Mouse (Mus musculus): ENCODE data around the gene Foxp1.

Gene Foxp1

GRCm38 (mm10) chr6:99265945-99266656 lies 256.4 kb downstream of the Foxp1 start:
- CTCF ChIA-PET = interaction anchor here (0.6 to 1.0 kb wide), 2 partner anchors 18 to 66 kb away, joined by 3 read pairs; no protein-coding TSS in a partner anchor

GRCm38 (mm10) chr6:99265173-99265572 lies 257.3 kb downstream of the Foxp1 start:
- CTCF ChIA-PET = interaction anchor here (0.7 to 1.0 kb wide), 3 partner anchors 19 to 267 kb away, joined by 3 to 9 read pairs (median 3); no protein-coding TSS in a partner anchor

DNA sequence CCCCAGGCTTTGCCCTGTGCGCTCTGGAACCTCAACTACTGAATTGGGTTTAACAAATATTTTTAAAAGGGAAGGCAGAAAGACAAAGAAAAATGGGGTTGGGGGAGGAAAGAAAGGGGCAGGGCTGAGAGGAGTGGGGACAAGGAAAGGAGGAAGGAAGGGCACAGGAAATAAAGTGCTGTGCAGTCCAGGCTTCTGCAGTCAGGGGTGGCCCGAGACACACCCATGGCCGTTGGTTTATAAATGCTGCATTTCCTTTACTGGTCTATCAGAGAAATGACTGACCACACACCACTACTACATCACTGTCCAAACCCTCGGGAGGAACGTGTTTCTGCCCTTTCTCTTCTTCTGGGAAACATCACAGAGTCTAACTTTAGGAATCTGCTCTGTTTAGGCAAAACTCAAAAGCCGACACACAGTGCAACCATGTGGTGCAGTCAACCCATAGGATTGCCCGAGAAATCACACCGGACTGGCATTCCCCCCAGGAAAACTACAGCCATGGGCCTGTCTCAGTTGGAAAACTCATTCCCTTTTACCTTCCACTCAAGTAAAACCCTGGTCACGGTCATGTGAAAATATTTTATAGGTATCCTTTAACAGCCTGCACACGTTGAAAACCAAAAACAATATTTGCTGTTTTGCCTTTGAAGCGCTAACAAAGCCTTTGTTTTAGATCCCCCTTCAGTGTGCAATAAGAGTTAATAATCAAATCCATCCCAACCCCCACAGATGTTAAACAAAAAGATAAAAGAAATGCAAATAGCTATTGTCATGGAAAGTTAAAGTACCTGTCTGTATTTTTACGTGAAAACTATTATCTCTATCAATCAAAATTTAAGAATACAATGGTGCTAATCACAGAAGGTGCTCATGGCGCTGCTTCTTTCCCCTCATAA lies 258.1 kb downstream of the Foxp1 start:
- CTCF ChIA-PET = interaction anchor here (0.6 to 1.0 kb wide), 3 partner anchors 20 to 266 kb away, joined by 3 to 9 read pairs (median 4); no protein-coding TSS in a partner anchor

DNA sequence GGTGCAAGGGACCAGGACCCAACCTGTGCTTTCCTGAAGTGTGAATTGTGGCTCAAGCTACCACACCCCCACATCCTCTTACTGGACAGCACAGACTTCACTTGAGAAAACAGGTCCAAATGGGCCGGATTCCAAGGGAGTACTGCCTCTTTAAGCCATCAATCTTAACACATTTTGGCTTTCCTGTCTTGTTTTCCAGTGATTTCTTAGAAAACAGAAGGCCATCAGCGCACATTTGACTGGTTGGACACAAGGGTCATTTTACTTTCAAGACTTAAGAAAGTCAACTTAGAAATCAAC lies 258.7 kb downstream of the Foxp1 start:
- CTCF ChIA-PET = no interaction called here

- CTCF ChIA-PET = interaction anchor here (0.7 kb wide), 1 partner anchor 75 kb away, joined by 5 read pairs; no protein-coding TSS in a partner anchor
These were observed 259.2 kb downstream of the Foxp1 start for GRCm38 (mm10) chr6:99263061-99263885.

DNA sequence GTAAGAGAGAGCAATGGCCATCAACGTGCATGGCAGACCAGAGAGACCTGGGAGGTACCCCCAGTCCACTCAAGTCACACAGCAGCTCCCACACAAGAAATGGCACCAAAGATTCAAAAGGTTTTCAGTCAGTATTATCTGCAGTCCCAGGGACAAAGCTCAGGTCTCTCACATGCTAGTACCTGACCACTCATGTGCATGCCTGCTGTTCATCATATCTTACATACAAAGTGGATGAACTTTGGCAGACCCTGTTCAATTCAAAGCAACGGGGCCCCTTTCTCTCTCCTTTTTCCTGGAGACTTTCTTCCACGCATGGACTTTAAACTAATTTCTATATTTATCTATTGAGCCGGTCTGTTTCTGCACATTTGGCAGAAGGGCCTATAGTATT lies 260.8 kb downstream of the Foxp1 start:
- CTCF ChIA-PET = interaction anchor here (0.7 kb wide), 1 partner anchor 175 kb away, joined by 4 read pairs; no protein-coding TSS in a partner anchor

DNA sequence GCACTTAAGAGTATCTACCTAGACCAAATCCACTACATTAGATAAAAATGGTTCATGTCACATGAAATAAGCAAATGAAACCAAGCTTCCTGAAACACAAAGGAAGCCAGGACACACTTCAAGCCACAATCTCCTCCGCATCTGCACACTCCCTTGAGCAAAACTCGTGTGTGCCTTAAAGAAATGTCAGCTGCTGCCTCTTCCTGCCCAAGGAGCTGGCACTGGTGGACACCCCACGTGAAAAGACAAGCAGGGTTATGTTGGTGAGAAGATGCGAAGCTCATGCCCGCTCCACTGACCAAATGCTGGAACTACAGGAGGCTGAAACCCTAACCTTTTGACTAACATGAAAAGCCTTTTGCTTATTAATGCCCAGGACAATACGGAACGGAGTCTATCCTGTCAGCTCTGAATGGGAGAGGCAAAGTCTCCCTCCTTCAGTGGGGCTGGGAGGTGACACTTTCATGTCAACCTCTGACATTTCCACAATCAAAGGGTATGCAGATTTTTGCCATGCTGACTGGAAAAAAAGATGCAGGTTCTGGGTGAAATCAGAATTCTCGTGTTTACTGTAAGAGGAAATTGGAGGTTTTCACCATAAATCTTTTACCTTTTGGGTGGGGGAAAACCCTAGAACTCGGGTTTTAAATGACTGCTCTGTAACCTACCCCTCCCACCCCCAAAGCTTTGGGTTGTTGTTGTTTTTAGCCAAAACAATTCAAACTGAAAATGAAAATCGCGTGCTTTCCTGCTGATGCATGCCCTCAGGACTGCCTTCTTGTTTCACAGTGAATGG lies 261.4 kb downstream of the Foxp1 start:
- CTCF ChIA-PET = interaction anchor here (0.6 to 0.7 kb wide), 3 partner anchors 38 to 180 kb away, joined by 3 to 12 read pairs (median 4); no protein-coding TSS in a partner anchor

GRCm38 (mm10) chr6:99258346-99258745 lies 264.2 kb downstream of the Foxp1 start:
- CTCF ChIA-PET = no interaction called here

- CTCF ChIA-PET = no interaction called here
These were observed 264.8 kb downstream of the Foxp1 start for GRCm38 (mm10) chr6:99257676-99258075.

GRCm38 (mm10) chr6:99253331-99253730 lies 269.2 kb downstream of the Foxp1 start:
- CTCF ChIA-PET = no interaction called here

DNA sequence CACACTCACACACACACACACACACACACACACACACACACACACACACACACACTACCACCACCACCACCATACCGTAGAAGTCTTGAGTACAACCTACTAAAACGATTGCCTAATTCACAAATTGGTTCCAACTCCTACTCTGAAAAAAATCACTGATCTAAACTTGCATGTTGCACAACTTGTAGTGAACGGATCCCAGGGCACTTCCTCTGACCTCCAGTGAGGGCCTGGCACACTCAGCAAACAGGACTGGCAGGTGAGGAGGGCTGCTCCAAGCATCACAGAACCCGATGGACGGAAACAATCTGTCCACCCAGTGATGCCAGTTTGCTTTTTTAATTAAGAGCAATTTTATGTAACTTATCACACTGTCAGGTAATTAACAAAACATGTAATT lies 269.7 kb downstream of the Foxp1 start:
- CTCF ChIA-PET = no interaction called here

GRCm38 (mm10) chr6:99251924-99252323 lies 270.6 kb downstream of the Foxp1 start:
- CTCF ChIA-PET = no interaction called here

- CTCF ChIA-PET = interaction anchor here (0.7 kb wide), 2 partner anchors 48 to 160 kb away, joined by 3 to 8 read pairs; no protein-coding TSS in a partner anchor
These were observed 271.3 kb downstream of the Foxp1 start for GRCm38 (mm10) chr6:99251222-99251621.

- CTCF ChIA-PET = interaction anchor here (0.6 kb wide), 1 partner anchor 9 kb away, joined by 3 read pairs; no protein-coding TSS in a partner anchor
These were observed 273.0 kb downstream of the Foxp1 start for GRCm38 (mm10) chr6:99249496-99250030.

GRCm38 (mm10) chr6:99248396-99248795 lies 274.1 kb downstream of the Foxp1 start:
- CTCF ChIA-PET = no interaction called here

- CTCF ChIA-PET = interaction anchor here (0.6 to 1.3 kb wide), 3 partner anchors 12 to 160 kb away, joined by 3 to 4 read pairs (median 3); no protein-coding TSS in a partner anchor
These were observed 280.7 kb downstream of the Foxp1 start for GRCm38 (mm10) chr6:99241625-99242395.

DNA sequence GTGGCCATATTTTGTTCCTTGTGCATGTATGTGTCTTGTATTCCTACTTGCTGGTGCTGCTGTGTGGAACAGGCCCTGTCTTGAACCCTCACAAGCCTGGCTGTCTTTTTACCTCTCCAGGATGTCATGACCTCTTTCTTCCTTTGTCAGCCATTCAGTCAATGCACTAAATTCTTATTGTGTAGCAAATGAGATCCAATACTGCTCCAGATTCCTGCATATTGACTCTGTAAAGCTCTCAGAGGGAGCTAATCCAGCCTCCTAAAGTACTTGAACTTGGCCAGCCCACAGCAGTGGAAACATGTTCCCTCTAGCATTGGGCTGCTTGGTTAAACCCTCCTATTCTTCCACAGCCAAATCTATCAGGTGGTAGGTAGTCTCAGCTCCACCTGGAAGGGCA lies 281.8 kb downstream of the Foxp1 start:
- CTCF ChIA-PET = no interaction called here

- CTCF ChIA-PET = no interaction called here
These were observed 286.9 kb downstream of the Foxp1 start for GRCm38 (mm10) chr6:99235588-99235987.

GRCm38 (mm10) chr6:99233411-99233810 lies 289.1 kb downstream of the Foxp1 start:
- CTCF ChIA-PET = no interaction called here
